Mouse (Mus musculus) Muller cell, postnatal 12 days (primary cell): ENCODE results near the gene D130052B06Rik.

Experiments used
- DNase-seq: peaks from one replicate; pipeline ENCODE4 v3.0.0-alpha.2; 2015; ENCODE audit errors: inconsistent ontology term

D130052B06Rik gene

GRCm38 (mm10) chr11:33598986-33599385 is at the start of gene D130052B06Rik:
D130052B06Rik (plus strand) TSS chr11:33599302.
- DNase-seq, result no peak

GRCm38 (mm10) chr11:33550861-33551560 is 48.1 kb upstream of the D130052B06Rik start:
- no peak for DNase-seq

GRCm38 (mm10) chr11:33554123-33554522 is 45.0 kb upstream of the D130052B06Rik start:
- DNase-seq, result peak; percentile 12

GRCm38 (mm10) chr11:33563921-33564320 is 35.2 kb upstream of the D130052B06Rik start:
- DNase-seq, result no peak

GRCm38 (mm10) chr11:33570413-33570812 is 28.7 kb upstream of the D130052B06Rik start:
- DNase-seq, result peak; percentile 9

- no peak for DNase-seq
These were observed 24.2 kb upstream of the D130052B06Rik start for GRCm38 (mm10) chr11:33574944-33575343.

- DNase-seq, result no peak
These were observed 20.2 kb upstream of the D130052B06Rik start, which contains the start of gene Gabrp for GRCm38 (mm10) chr11:33578859-33579258. Gabrp (minus strand) TSS chr11:33578959.

- no peak for DNase-seq
These were observed 19.5 kb upstream of the D130052B06Rik start for GRCm38 (mm10) chr11:33579621-33580020.

GRCm38 (mm10) chr11:33586614-33587013 is 12.5 kb upstream of the D130052B06Rik start:
- no peak for DNase-seq

GRCm38 (mm10) chr11:33590771-33591170 is 8.3 kb upstream of the D130052B06Rik start:
- DNase-seq, result no peak

GRCm38 (mm10) chr11:33592826-33593225 is 6.3 kb upstream of the D130052B06Rik start:
- no peak for DNase-seq

- no peak for DNase-seq
These were observed 2.4 kb upstream of the D130052B06Rik start for GRCm38 (mm10) chr11:33596655-33597054.

- DNase-seq, result no peak
These were observed 4.1 kb downstream of the D130052B06Rik start for GRCm38 (mm10) chr11:33603174-33603573.

- no peak for DNase-seq
These were observed 8.7 kb downstream of the D130052B06Rik start for GRCm38 (mm10) chr11:33607784-33608183.

- peak; percentile 49 for DNase-seq
These were observed 15.1 kb downstream of the D130052B06Rik start for GRCm38 (mm10) chr11:33614218-33614617.

GRCm38 (mm10) chr11:33627136-33627742 is 28.1 kb downstream of the D130052B06Rik start:
- no peak for DNase-seq

- no peak for DNase-seq
These were observed 38.0 kb downstream of the D130052B06Rik start for GRCm38 (mm10) chr11:33637107-33637506.

- no peak for DNase-seq
These were observed 50.3 kb downstream of the D130052B06Rik start for GRCm38 (mm10) chr11:33649358-33649757.

GRCm38 (mm10) chr11:33654485-33654884 is 55.4 kb downstream of the D130052B06Rik start:
- DNase-seq, result no peak

GRCm38 (mm10) chr11:33655221-33655620 is 56.1 kb downstream of the D130052B06Rik start:
- no peak for DNase-seq

GRCm38 (mm10) chr11:33655861-33656593 is 56.9 kb downstream of the D130052B06Rik start:
- DNase-seq, result peak; percentile 50
